Mouse (Mus musculus) frontal cortex, postnatal 14 days (tissue): ENCODE measurements around the gene Ube2e3.

ENCODE experiments used
- DNase-seq, 2 experiments: peaks; one replicate each; pipeline ENCODE4 v3.0.0; 2022; ENCODE audit warnings: low spot score in 2 of 2

Ube2e3 gene

GRCm38 (mm10) chr2:78882743-78883433, 15.0 kb downstream of the Ube2e3 start:
- no peak for DNase-seq

DNA sequence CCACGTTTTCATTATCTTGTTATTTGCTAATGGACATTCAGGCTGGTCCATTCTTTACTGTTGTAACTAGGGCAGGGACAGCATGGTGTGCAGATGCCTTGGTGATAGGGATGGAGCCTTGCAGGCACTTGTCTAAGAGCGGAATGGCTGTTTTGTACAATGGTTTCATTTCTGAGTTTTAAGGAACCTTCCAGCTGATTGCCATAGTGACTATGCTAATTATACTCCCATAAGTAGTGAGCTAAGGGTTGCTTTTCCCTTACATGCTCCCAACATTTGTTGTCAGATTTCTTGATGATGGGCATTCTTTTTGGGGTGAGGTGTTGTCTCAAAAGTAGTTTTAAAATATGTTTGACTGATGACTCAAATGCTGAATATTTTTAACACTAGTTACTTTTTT, 18.5 kb downstream of the Ube2e3 start:
- DNase-seq: no peak

GRCm38 (mm10) chr2:78888190-78888589, 20.3 kb downstream of the Ube2e3 start:
- DNase-seq: no peak

DNA sequence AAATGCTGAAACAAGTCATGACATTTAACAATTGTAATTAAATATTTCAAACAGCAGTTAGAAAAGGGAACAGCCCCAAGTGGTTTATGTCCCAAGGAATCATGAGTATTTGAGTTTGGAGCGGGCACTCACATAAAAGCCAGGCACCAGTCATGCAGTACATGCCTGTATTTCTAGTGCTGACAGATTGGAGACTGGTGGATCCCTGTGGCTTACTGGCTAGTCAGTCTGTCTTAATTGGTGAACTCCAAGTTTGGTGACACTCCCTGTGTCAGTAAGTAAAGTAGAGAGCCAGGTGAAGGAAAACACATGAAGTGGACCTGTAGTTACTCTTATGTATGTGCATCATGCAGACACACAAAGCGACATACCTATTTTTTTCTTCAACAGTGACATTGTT, 27.3 kb downstream of the Ube2e3 start:
- no peak for DNase-seq

DNA sequence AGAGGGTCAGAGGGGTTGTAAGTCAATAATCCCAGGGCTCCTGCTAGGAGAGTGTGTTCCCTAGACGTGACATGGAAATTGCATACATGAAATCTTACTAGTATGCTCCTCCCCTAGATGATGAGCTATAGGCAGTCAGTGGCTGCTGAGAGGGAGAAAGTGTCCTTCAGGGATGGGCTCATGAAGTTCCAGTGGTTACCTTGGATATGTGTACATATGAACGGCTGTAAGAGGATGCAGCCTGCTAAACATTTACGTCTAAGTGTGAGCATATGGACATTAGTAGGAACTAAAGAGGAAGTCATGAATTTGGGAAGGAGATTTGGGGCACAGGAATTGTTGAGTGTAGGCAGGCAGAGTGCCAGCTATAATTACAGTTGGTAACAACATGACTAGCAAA, 38.0 kb downstream of the Ube2e3 start:
- no peak for DNase-seq

- DNase-seq: no peak
These were observed 43.6 kb downstream of the Ube2e3 start for GRCm38 (mm10) chr2:78911516-78911915.

- no peak for DNase-seq
These were observed 46.9 kb downstream of the Ube2e3 start for GRCm38 (mm10) chr2:78914861-78915260.

GRCm38 (mm10) chr2:78922980-78923674, 55.2 kb downstream of the Ube2e3 start:
- DNase-seq: no peak

- DNase-seq: no peak
These were observed 57.9 kb downstream of the Ube2e3 start for GRCm38 (mm10) chr2:78925807-78926206.

GRCm38 (mm10) chr2:78927625-78928024, 59.7 kb downstream of the Ube2e3 start:
- no peak for DNase-seq

GRCm38 (mm10) chr2:78928080-78928479, 60.2 kb downstream of the Ube2e3 start:
- no peak for DNase-seq

- no peak for DNase-seq
These were observed 63.4 kb downstream of the Ube2e3 start for GRCm38 (mm10) chr2:78931358-78931757.

GRCm38 (mm10) chr2:78959451-78959850, 91.5 kb downstream of the Ube2e3 start:
- no peak for DNase-seq

- DNase-seq: no peak
These were observed 92.4 kb downstream of the Ube2e3 start for GRCm38 (mm10) chr2:78960288-78960687.

- DNase-seq: no peak
These were observed 93.1 kb downstream of the Ube2e3 start for GRCm38 (mm10) chr2:78961023-78961422.

GRCm38 (mm10) chr2:78961580-78961979, 93.7 kb downstream of the Ube2e3 start:
- no peak for DNase-seq

GRCm38 (mm10) chr2:78964995-78965394, 97.1 kb downstream of the Ube2e3 start:
- DNase-seq: no peak

DNA sequence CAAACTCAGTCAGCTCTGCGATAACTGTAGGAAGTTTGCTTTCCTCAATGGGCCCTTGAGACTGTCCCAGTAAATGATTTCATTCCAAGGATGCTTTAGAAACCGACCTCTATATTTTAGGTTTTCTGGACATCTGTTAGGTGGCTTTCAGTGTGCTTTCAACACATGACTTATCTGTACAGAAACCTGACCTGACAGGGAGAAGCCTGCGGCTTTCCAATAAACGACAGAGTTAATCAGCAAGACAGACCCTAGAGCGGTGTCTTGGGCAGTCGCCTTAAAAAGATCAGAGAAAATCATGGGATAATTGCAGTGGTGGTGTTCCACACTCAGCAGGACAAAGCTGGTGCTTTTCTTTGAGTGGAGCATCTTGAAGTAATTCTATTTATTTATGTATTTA, 97.5 kb downstream of the Ube2e3 start:
- no peak for DNase-seq

DNA sequence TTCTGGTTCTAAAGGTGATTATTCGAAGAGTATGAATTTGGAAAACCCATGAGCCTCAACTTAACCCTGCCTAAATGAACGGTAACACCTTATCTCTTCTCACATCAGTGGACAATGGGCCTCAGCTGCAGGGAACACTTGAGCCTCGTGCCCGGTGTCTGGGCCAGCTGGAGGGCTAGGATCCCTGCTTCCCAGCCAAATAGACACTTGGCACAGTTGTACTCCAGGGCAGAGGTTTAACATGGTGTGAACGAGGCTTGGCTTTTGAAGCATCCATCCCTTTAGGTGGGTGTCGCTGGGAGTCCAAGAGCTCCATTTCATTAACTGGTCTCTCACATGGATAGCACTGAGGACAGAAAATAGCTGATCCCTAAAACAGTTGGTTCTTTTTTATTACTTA, 102.2 kb downstream of the Ube2e3 start:
- DNase-seq: no peak
